Mouse (Mus musculus): ENCODE results near the gene Ucp1.

Gene Ucp1

DNA sequence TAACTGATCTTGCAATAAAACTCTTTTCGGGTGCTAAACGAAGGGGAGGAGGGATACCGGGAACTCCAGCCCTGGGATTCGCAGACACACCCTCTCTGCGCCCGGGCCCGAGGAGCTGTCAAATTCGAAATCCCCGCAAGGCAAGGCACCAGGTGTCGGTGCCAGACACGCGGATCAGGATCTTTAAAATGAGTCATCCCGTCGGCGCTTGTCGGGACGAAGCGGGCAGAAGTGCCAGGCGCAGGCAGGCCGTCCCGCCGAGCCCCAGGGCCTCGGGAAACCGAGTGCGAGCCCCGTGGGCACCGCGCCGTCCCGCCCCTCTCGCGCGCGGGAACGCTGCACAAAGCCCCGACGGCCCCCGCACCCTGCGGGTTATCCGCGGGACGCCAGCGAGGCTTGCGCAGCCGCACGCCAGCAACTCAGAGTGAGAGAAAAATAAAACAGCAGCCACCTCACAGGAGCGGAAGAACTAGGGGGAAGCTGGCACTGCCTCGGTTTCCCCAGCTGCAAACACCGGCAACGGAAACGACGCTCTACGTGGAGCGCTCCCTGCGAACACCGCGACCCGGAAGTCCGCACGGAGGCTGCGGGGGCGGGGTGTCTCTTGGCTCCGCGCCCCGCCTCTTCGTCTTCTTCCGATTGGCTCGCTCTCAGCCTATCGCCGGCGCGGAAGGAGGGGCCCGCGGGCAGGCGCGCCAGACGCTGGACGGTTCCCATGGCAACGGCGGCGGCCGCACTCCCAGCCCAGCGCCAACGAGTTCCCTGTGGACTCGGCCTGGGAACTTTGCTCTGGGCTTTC, 41.9 kb downstream of the Ucp1 start, which contains the start of gene Elmod2:
Gene Elmod2 (minus strand): TSS at position 588 of the 799 bp plus-strand sequence.
- DNase-seq: peak; percentile 96

DNA sequence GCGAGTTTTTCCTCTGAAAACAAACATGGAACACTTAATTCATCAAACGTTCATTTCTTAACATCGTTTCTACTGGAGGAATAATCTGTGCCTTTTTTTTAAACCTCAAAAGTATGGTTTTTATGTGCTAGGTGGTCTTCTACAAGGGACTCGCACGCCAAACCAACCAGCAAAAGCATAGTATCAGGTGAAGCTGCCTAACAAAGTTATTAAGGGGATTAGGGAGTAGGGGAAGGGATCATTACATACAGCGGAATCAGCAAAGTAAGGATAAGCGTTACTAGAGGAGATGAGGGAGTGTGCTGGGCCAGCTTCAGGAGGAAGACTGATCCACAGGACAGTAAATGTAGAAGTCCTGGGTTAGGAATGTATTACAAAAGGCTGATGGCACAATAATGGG, 42.7 kb downstream of the Ucp1 start:
- no peak for DNase-seq

DNA sequence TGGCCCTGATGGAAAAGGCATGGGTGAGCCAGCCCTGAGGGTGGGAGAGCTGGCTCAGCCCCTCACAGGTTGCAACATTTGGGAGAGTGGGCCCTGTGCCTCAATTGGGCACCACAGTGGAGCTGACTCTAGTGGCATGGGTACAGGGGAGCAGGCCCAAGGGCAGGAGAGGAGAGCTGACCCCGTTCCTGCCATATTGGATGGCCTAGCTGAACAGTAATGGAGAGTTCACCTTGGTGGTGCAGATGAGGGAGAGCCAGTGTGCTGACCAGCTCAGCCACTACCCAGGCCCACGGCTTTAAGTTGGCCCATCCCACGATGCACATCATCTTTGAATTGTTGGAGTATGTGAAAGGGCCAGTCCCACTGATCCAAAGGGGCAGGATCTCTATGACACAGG, 51.9 kb downstream of the Ucp1 start:
- no peak for DNase-seq

DNA sequence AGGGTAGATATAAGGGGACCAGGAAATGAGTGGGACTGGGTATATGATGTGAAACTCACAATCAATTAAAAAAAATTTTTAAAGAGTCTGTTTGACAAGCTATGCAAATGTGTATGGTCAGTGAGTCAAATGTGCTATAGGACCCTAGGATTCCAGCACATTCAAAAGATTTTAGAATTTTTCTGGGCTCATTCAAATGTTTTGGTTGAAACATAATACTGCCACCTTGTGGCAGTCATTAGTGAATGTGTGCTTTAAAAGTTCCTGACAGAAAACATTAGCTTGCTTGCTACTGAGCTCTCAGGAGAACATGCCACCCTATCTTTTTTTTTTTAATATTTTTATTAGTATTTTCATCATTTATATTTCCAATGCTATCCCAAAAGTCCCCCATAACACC, 52.5 kb downstream of the Ucp1 start:
- DNase-seq: no peak
